Mouse (Mus musculus) megakaryocyte, adult 5-6 weeks (primary cell): ENCODE measurements around the gene Plcb3. TPM values are rescaled to one million over a fixed set of nuclear protein-coding genes. Genes with fewer than 3 reads are reported as not detected.

Source experiments
- ATAC-seq: 2 replicates; pipeline ENCODE4 v1.8.0; 2016; ENCODE audit warnings: mild to moderate bottlenecking, inconsistent platforms; ENCODE audit not compliant: poor library complexity, severe bottlenecking
- total RNA-seq, 2 experiments: library from RNA; stranded (forward) in 1 of 2; stranded (reverse) in 1 of 2; fragments of 153-499, 151-499 nt in 1 of 2; fragments of 221-1000, 200-1000 nt in 1 of 2; gene quantifications; 2 replicates each; pipeline versions ENCODE4 v1.2.3 to v1.2.4; 2015 to 2017

Gene Plcb3
- total RNA-seq, 2 experiments from 2014 or later, result 10.4 to 13.4 TPM

DNA sequence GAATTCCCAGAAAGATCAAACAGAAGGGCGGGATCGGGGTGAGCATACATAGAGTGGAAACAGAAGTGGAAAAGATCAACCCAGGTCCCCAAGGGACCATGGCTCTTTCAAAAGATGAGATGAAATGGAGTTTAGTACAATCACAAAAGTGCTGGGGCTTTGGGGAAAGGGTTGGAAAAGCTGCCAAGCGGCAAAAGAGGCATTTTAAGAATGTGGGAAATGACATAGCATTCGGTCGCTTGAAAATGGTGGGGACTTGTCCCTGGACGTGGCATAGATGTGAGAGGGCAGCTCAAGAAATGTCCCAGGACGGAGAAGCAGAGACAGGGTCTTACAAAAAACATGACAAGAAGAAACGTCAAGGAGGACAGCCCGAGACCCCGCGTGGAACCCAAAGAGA is 67.2 kb downstream of the Plcb3 start:
- no peak for ATAC-seq

- peak; percentile 33 for ATAC-seq
Observed at GRCm38 (mm10) chr19:6907811-6908540, 68.3 kb downstream of the Plcb3 start.

- ATAC-seq, result no peak
Observed at GRCm38 (mm10) chr19:6907094-6907493, 69.2 kb downstream of the Plcb3 start.

GRCm38 (mm10) chr19:6906199-6906598 is 70.1 kb downstream of the Plcb3 start:
- no peak for ATAC-seq

DNA sequence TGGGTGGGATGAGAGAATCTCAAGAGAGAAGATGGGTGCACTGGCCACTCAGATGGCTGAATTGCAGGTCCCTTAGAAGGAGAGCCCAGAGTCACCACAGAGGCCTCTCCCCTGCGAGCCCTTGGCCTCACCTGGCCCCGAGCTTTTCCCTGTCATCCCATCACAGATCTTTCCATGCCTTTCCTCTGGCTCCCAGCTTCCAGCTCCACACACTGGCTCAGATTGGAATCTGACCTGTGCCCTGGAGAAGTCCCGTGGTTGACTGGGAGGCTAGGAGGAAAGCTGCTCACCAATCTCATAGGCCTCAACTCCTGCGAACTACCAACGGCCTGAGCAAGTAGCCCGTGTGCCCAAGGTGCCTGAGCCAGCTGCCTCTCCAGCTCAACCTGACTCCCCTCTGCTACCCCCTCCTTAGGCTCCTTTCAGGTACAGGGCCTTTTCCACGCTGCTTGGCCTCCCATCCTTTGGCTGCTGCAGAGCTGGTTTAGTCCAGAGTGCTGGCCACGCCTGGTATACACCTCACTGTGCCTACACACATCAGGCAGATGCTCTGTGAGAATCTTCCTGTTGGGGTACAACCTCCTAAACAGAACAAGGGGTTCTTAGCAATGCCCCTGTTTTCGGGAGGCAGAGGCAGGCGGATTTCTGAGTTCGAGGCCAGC is 70.6 kb downstream of the Plcb3 start:
- ATAC-seq, result no peak

DNA sequence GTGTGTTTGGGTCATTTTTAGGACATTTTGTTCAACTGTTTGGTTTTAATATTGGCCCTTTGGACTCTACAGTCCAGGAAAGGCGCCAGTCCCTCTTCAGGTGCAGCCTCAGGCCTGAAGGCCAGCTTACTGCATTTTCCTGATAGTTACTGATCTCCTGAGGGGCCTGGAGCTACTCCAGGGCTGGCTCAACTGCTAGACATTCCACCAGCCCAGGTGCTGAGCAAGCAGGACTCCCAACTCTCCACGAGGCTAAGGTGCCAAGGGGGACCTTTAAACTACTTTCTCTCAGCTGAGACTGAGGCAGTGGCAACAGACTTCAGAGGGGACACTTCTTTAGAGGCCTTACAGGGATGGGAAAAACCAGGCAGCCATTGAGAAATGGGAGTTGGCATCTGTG is 71.4 kb downstream of the Plcb3 start:
- ATAC-seq, result no peak

DNA sequence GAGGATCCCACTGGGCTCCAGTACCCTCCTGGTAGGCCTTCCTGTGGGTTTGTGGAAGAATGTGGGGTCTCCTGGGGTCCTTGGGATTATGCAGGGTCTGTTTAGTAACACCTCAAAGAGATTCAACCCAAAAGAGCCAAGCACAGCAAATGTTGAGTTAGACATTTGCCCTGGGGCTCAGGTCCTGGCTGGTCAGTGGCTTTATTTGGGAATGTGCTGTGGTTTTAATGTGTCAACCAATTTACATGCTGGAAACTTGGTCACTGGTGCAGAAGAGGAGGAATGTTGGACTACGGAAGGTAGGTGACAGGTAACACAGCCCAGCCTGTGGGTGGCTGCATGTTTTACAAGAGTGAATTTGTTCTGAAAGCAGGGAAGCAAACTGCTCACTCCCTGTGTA is 73.2 kb downstream of the Plcb3 start:
- no peak for ATAC-seq

Other genes starting within 250 kb of the Plcb3 start
- gene Rps6ka4, start 135.8 kb downstream of the Plcb3 start, total RNA-seq (2015), result 5.5 and 7.3 TPM in 2 replicates
- 17.2 and 21.4 TPM in 2 replicates for gene Rps6ka4, start 135.8 kb downstream of the Plcb3 start, total RNA-seq (2017)
- gene Ccdc88b, start 118.3 kb downstream of the Plcb3 start, total RNA-seq (2015), result 12.0 and 13.3 TPM in 2 replicates
- gene Ccdc88b, start 118.3 kb downstream of the Plcb3 start, total RNA-seq (2017), result 45.9 and 78.0 TPM in 2 replicates
- gene Trmt112, start 66.8 kb downstream of the Plcb3 start, total RNA-seq (2015), result 133 and 146 TPM in 2 replicates
- 176 and 188 TPM in 2 replicates for gene Trmt112, start 66.8 kb downstream of the Plcb3 start, total RNA-seq (2017)
- gene Prdx5, start 66.4 kb downstream of the Plcb3 start, total RNA-seq (2015), result 951 and 1,046 TPM in 2 replicates
- 1,745 and 2,032 TPM in 2 replicates for gene Prdx5, start 66.4 kb downstream of the Plcb3 start, total RNA-seq (2017)
- gene Esrra, start 54.7 kb downstream of the Plcb3 start, total RNA-seq (2015), result 11.9 and 12.4 TPM in 2 replicates
- gene Esrra, start 54.7 kb downstream of the Plcb3 start, total RNA-seq (2017), result 24.6 and 28.9 TPM in 2 replicates
- gene Catsperz, start 51.1 kb downstream of the Plcb3 start, total RNA-seq (2015), result not detected in 2 replicates
- gene Catsperz, start 51.1 kb downstream of the Plcb3 start, total RNA-seq (2017), result not detected in 2 replicates
- gene Kcnk4, start 42.0 kb downstream of the Plcb3 start, total RNA-seq (2015), result not detected in 2 replicates
- gene Kcnk4, start 42.0 kb downstream of the Plcb3 start, total RNA-seq (2017), result 0.11 TPM in 1 of 2 replicates, not detected in the other
- 16.4 and 20.3 TPM in 2 replicates for gene Bad, start 34.6 kb downstream of the Plcb3 start, total RNA-seq (2015)
- 45.2 and 67.1 TPM in 2 replicates for gene Bad, start 34.6 kb downstream of the Plcb3 start, total RNA-seq (2017)
- 10.2 and 18.8 TPM in 2 replicates for gene Gpr137, start 34.0 kb downstream of the Plcb3 start, total RNA-seq (2015)
- 18.4 and 20.2 TPM in 2 replicates for gene Gpr137, start 34.0 kb downstream of the Plcb3 start, total RNA-seq (2017)
- 54.3 and 63.8 TPM in 2 replicates for gene Ppp1r14b, start 1.5 kb downstream of the Plcb3 start, total RNA-seq (2015)
- 43.8 and 45.2 TPM in 2 replicates for gene Ppp1r14b, start 1.5 kb downstream of the Plcb3 start, total RNA-seq (2017)
- 127 and 145 TPM in 2 replicates for gene Fkbp2, start 4.0 kb upstream of the Plcb3 start, total RNA-seq (2015)
- 141 and 155 TPM in 2 replicates for gene Fkbp2, start 4.0 kb upstream of the Plcb3 start, total RNA-seq (2017)
- 7.8 and 8.0 TPM in 2 replicates for gene Vegfb, start 11.2 kb upstream of the Plcb3 start, total RNA-seq (2015)
- gene Vegfb, start 11.2 kb upstream of the Plcb3 start, total RNA-seq (2017), result 2.4 and 2.8 TPM in 2 replicates
- 19.5 and 23.0 TPM in 2 replicates for gene Dnajc4, start 16.1 kb upstream of the Plcb3 start, total RNA-seq (2015)
- 18.4 and 21.4 TPM in 2 replicates for gene Dnajc4, start 16.1 kb upstream of the Plcb3 start, total RNA-seq (2017)
- 16.6 and 29.0 TPM in 2 replicates for gene Nudt22, start 19.6 kb upstream of the Plcb3 start, total RNA-seq (2015)
- 10.1 and 16.0 TPM in 2 replicates for gene Nudt22, start 19.6 kb upstream of the Plcb3 start, total RNA-seq (2017)
- gene Trpt1, start 19.7 kb upstream of the Plcb3 start, total RNA-seq (2015), result 1.5 and 3.4 TPM in 2 replicates
- 2.7 and 3.4 TPM in 2 replicates for gene Trpt1, start 19.7 kb upstream of the Plcb3 start, total RNA-seq (2017)
- gene Fermt3, start 43.0 kb upstream of the Plcb3 start, total RNA-seq (2015), result 76.4 and 89.1 TPM in 2 replicates
- 239 and 262 TPM in 2 replicates for gene Fermt3, start 43.0 kb upstream of the Plcb3 start, total RNA-seq (2017)
- gene Stip1, start 63.5 kb upstream of the Plcb3 start, total RNA-seq (2015), result 90.4 and 95.8 TPM in 2 replicates
- 102 and 115 TPM in 2 replicates for gene Stip1, start 63.5 kb upstream of the Plcb3 start, total RNA-seq (2017)
- gene Macrod1, start 80.3 kb upstream of the Plcb3 start, total RNA-seq (2015), result 0.69 and 3.7 TPM in 2 replicates
- gene Macrod1, start 80.3 kb upstream of the Plcb3 start, total RNA-seq (2017), result 0.66 and 0.77 TPM in 2 replicates
- not detected in 2 replicates for gene Flrt1, start 129.3 kb upstream of the Plcb3 start, total RNA-seq (2015)
- not detected in 2 replicates for gene Flrt1, start 129.3 kb upstream of the Plcb3 start, total RNA-seq (2017)
- gene Otub1, start 229.8 kb upstream of the Plcb3 start, total RNA-seq (2015), result 33.6 and 40.7 TPM in 2 replicates
- 76.2 and 81.8 TPM in 2 replicates for gene Otub1, start 229.8 kb upstream of the Plcb3 start, total RNA-seq (2017)
- gene Cox8a, start 241.1 kb upstream of the Plcb3 start, total RNA-seq (2015), result 493 and 496 TPM in 2 replicates
- 661 and 699 TPM in 2 replicates for gene Cox8a, start 241.1 kb upstream of the Plcb3 start, total RNA-seq (2017)